Mouse (Mus musculus) erythroblast, embryonic 14.5 days (primary cell): ENCODE results near the gene Hnrnpa0.

Experiments
- GATA1 ChIP-seq: IDR thresholded peaks from 2 replicates; pipeline ENCODE4 v1.6.1; 2012; ENCODE audit warnings: low read length, inconsistent platforms, mixed read lengths
- TAL1 ChIP-seq: IDR thresholded peaks from 3 replicates; pipeline ENCODE4 v1.6.1; 2012; ENCODE audit warnings: low read length, inconsistent platforms, mixed read lengths

GRCm38 (mm10) chr13:58127766-58128361, 492 bp downstream of the Hnrnpa0 start:
- no peak for TF ChIP-seq TAL1
- TF ChIP-seq GATA1, result no peak
